Mouse (Mus musculus): Measurements from ENCODE around the gene Gm1113. TPM values are rescaled to one million over a fixed set of nuclear protein-coding genes. Genes with fewer than 3 reads are reported as not detected.

Gm1113 gene
- polyA plus RNA-seq, 1 experiment = not detected

- TF ChIP-seq POLR2A (IDR thresholded peaks at IDR 0.05; ENCODE audit: borderline replicate concordance, extremely low read depth, insufficient read depth, insufficient read length, poor library complexity, severe bottlenecking) (no peak), CTCF (IDR thresholded peaks at IDR 0.05; ENCODE audit: borderline replicate concordance, extremely low read depth, insufficient read depth, insufficient read length) (peak; percentile 82)
Observed at GRCm38 (mm10) chr9:35523941-35524411, 5.9 kb upstream of the Gm1113 start.

GRCm38 (mm10) chr9:35523541-35523940 lies 5.5 kb upstream of the Gm1113 start:
- TF ChIP-seq POLR2A (IDR thresholded peaks at IDR 0.05; ENCODE audit: borderline replicate concordance, extremely low read depth, insufficient read depth, insufficient read length, poor library complexity, severe bottlenecking) (no peak), CTCF (IDR thresholded peaks at IDR 0.05; ENCODE audit: borderline replicate concordance, extremely low read depth, insufficient read depth, insufficient read length) (no peak)
- DNase-seq (ENCODE audit: low read depth) = peak; percentile 95

More at GRCm38 (mm10) chr9:35523941-35524411, 5.9 kb upstream of the Gm1113 start:
- peak; percentile 88 for DNase-seq (ENCODE audit: low read depth)

- no peak for TF ChIP-seq CTCF (IDR thresholded peaks at IDR 0.05; ENCODE audit: borderline replicate concordance, extremely low read depth, insufficient read depth, insufficient read length)
- peak; percentile 69 for DNase-seq (ENCODE audit: low read depth)
Observed at GRCm38 (mm10) chr9:35522821-35523515, 4.9 kb upstream of the Gm1113 start.

- TF ChIP-seq CTCF (IDR thresholded peaks at IDR 0.05; ENCODE audit: borderline replicate concordance, extremely low read depth, insufficient read depth, insufficient read length) (no peak), POLR2A (IDR thresholded peaks at IDR 0.05; ENCODE audit: borderline replicate concordance, extremely low read depth, insufficient read depth, insufficient read length, poor library complexity, severe bottlenecking) (no peak)
- no peak for DNase-seq (ENCODE audit: low read depth)
Observed at GRCm38 (mm10) chr9:35522241-35522640, 4.2 kb upstream of the Gm1113 start.

GRCm38 (mm10) chr9:35520631-35521348 lies 2.7 kb upstream of the Gm1113 start:
- TF ChIP-seq POLR2A (IDR thresholded peaks at IDR 0.05; ENCODE audit: borderline replicate concordance, extremely low read depth, insufficient read depth, insufficient read length, poor library complexity, severe bottlenecking) (no peak), CTCF (IDR thresholded peaks at IDR 0.05; ENCODE audit: borderline replicate concordance, extremely low read depth, insufficient read depth, insufficient read length) (no peak)
- DNase-seq (ENCODE audit: low read depth) = no peak

GRCm38 (mm10) chr9:35516711-35517110 lies 1.4 kb downstream of the Gm1113 start:
- TF ChIP-seq POLR2A (IDR thresholded peaks at IDR 0.05; ENCODE audit: borderline replicate concordance, extremely low read depth, insufficient read depth, insufficient read length, poor library complexity, severe bottlenecking) = no peak
- no peak for DNase-seq (ENCODE audit: low read depth)

GRCm38 (mm10) chr9:35516182-35516581 lies 1.9 kb downstream of the Gm1113 start:
- TF ChIP-seq CTCF (IDR thresholded peaks at IDR 0.05; ENCODE audit: borderline replicate concordance, extremely low read depth, insufficient read depth, insufficient read length) (no peak), POLR2A (IDR thresholded peaks at IDR 0.05; ENCODE audit: borderline replicate concordance, extremely low read depth, insufficient read depth, insufficient read length, poor library complexity, severe bottlenecking) (no peak)
- DNase-seq (ENCODE audit: low read depth) = no peak

GRCm38 (mm10) chr9:35513900-35514299 lies 4.2 kb downstream of the Gm1113 start:
- TF ChIP-seq CTCF (IDR thresholded peaks at IDR 0.05; ENCODE audit: borderline replicate concordance, extremely low read depth, insufficient read depth, insufficient read length) = no peak
- no peak for DNase-seq (ENCODE audit: low read depth)

GRCm38 (mm10) chr9:35508234-35508633 lies 9.8 kb downstream of the Gm1113 start:
- TF ChIP-seq CTCF (IDR thresholded peaks at IDR 0.05; ENCODE audit: borderline replicate concordance, extremely low read depth, insufficient read depth, insufficient read length) (no peak), POLR2A (IDR thresholded peaks at IDR 0.05; ENCODE audit: borderline replicate concordance, extremely low read depth, insufficient read depth, insufficient read length, poor library complexity, severe bottlenecking) (no peak)

GRCm38 (mm10) chr9:35502361-35503000 lies 15.6 kb downstream of the Gm1113 start:
- DNase-seq (ENCODE audit: low read depth) = no peak
- TF ChIP-seq POLR2A (IDR thresholded peaks at IDR 0.05; ENCODE audit: borderline replicate concordance, extremely low read depth, insufficient read depth, insufficient read length, poor library complexity, severe bottlenecking) (no peak), CTCF (IDR thresholded peaks at IDR 0.05; ENCODE audit: borderline replicate concordance, extremely low read depth, insufficient read depth, insufficient read length) (no peak)

More at GRCm38 (mm10) chr9:35508234-35508633, 9.8 kb downstream of the Gm1113 start:
- DNase-seq (ENCODE audit: low read depth) = peak; percentile 88

- no peak for DNase-seq (ENCODE audit: low read depth)
- TF ChIP-seq CTCF (IDR thresholded peaks at IDR 0.05; ENCODE audit: borderline replicate concordance, extremely low read depth, insufficient read depth, insufficient read length) = no peak
- TF ChIP-seq POLR2A (IDR thresholded peaks at IDR 0.05; ENCODE audit: borderline replicate concordance, extremely low read depth, insufficient read depth, insufficient read length, poor library complexity, severe bottlenecking) = no peak
Observed at GRCm38 (mm10) chr9:35499946-35500345, 18.1 kb downstream of the Gm1113 start.
